Mouse (Mus musculus) forebrain, embryonic 10.5 days (tissue): ENCODE data around the gene Zfp609. TPM values are rescaled to one million over a fixed set of nuclear protein-coding genes. Genes with fewer than 3 reads are reported as not detected.
"Not testable (repeated sequence)": the region's sequence is repeated elsewhere in the genome, so short reads cannot be mapped to it uniquely, and the experiment has no call there.

Experiments used
- DNase-seq: peaks from one replicate; pipeline ENCODE4 v3.0.0-alpha.2; 2017; ENCODE audit warnings: low spot score; ENCODE audit errors: extremely low spot score
- H3K27ac ChIP-seq: fragments of 300-500 bp; sonication (generic); 2 replicates; pipeline ENCODE4 v1.5.1; 2016; ENCODE audit warnings: mild to moderate bottlenecking
- H3K27me3 ChIP-seq: fragments of 300-500 bp; sonication (generic); 2 replicates; pipeline ENCODE4 v1.6.1; 2016; ENCODE audit warnings: mild to moderate bottlenecking; ENCODE audit not compliant: poor library complexity, severe bottlenecking
- H3K36me3 ChIP-seq: fragments of 300-500 bp; sonication (generic); replicated peaks from 2 replicates; pipeline ENCODE4 v1.6.1; 2016; ENCODE audit warnings: mild to moderate bottlenecking, moderate library complexity
- H3K4me1 ChIP-seq: fragments of 300-500 bp; sonication (generic); 2 replicates; pipeline ENCODE4 v1.6.1; 2016
- H3K4me3 ChIP-seq: fragments of 300-500 bp; sonication (generic); 2 replicates; pipeline ENCODE4 v1.5.1; 2016; ENCODE audit warnings: mild to moderate bottlenecking, moderate library complexity
- H3K9me3 ChIP-seq: fragments of 300-500 bp; sonication (generic); 2 replicates; pipeline ENCODE4 v1.6.1; 2016; ENCODE audit warnings: mild to moderate bottlenecking, moderate library complexity
- WGBS: fragments of 180-500 bp; shearing (Covaris S2); methylation state at CpG from one replicate; pipeline ENCODE4 v1.1.7; 2016; 5-methylcytosine and 5-hydroxymethylcytosine counted together
- polyA plus RNA-seq: library from polyadenylated mRNA; unstranded; fragments of >200 nt; fragmentation: Nextera tagmentation; extraction: Ambion mirVana; gene quantifications from 2 replicates; pipeline ENCODE4 v1.2.1, GENCODE M21; 2016

Zfp609 gene
- polyA plus RNA-seq, 1 experiment from 2014 or later, result 8.2 TPM

GRCm38 (mm10) chr9:65799770-65800169 is 27.6 kb downstream of the Zfp609 start:
- Histone ChIP-seq H3K27me3 (no peaks in the 10 kb centered on the region), H3K9me3 (no peaks in the 10 kb centered on the region), H3K4me3 (no peak overlapping the region), H3K27ac (no peak overlapping the region), H3K36me3 (peaks cover 10% of the 10 kb centered on the region), H3K4me1 (peaks cover 14% of the 10 kb centered on the region)
- WGBS, result 79% methylated on average over 4 of the region's 4 CpGs
- DNase-seq, result no peak

GRCm38 (mm10) chr9:65795651-65796050 is 31.7 kb downstream of the Zfp609 start:
- Histone ChIP-seq H3K27ac (no peak overlapping the region), H3K4me1 (peaks cover 40% of the 10 kb centered on the region), H3K9me3 (no peaks in the 10 kb centered on the region), H3K4me3 (no peak overlapping the region), H3K36me3 (peaks cover 36% of the 10 kb centered on the region), H3K27me3 (no peaks in the 10 kb centered on the region)
- DNase-seq, result no peak
- 89% methylated on average over 2 of the region's 2 CpGs for WGBS

GRCm38 (mm10) chr9:65794313-65794712 is 33.1 kb downstream of the Zfp609 start:
- Histone ChIP-seq H3K9me3 (no peaks in the 10 kb centered on the region), H3K27ac (peak overlapping the region; percentile 3; the same call in 1 of the 2 replicates), H3K36me3 (peaks cover 47% of the 10 kb centered on the region), H3K4me1 (peaks cover 45% of the 10 kb centered on the region), H3K4me3 (no peak overlapping the region), H3K27me3 (no peaks in the 10 kb centered on the region)
- no peak for DNase-seq
- 64% methylated on average over 7 of the region's 7 CpGs for WGBS

GRCm38 (mm10) chr9:65793506-65793905 is 33.9 kb downstream of the Zfp609 start:
- H3K27me3 ChIP-seq, result no peaks in the 10 kb centered on the region
- H3K36me3 ChIP-seq, result peaks cover 55% of the 10 kb centered on the region
- peaks cover 45% of the 10 kb centered on the region for H3K4me1 ChIP-seq
- H3K4me3 ChIP-seq, result no peak overlapping the region
- 97% methylated on average over 3 of the region's 3 CpGs for WGBS
- DNase-seq, result no peak
- H3K27ac ChIP-seq, result no peak overlapping the region
- H3K9me3 ChIP-seq, result no peaks in the 10 kb centered on the region

- DNase-seq, result no peak
- Histone ChIP-seq H3K9me3 (no peaks in the 10 kb centered on the region), H3K4me1 (peaks cover 49% of the 10 kb centered on the region), H3K36me3 (peaks cover 58% of the 10 kb centered on the region), H3K4me3 (no peak overlapping the region), H3K27ac (no peak overlapping the region), H3K27me3 (no peaks in the 10 kb centered on the region)
- WGBS, result 84% methylated on average over 3 of the region's 3 CpGs
Measured at GRCm38 (mm10) chr9:65793086-65793485, 34.3 kb downstream of the Zfp609 start.

GRCm38 (mm10) chr9:65791846-65792245 is 35.5 kb downstream of the Zfp609 start:
- Histone ChIP-seq H3K27ac (no peak overlapping the region), H3K9me3 (no peaks in the 10 kb centered on the region), H3K4me1 (peaks cover 59% of the 10 kb centered on the region), H3K27me3 (no peaks in the 10 kb centered on the region), H3K36me3 (peaks cover 65% of the 10 kb centered on the region), H3K4me3 (no peak overlapping the region)
- DNase-seq, result no peak

- Histone ChIP-seq H3K27me3 (no peaks in the 10 kb centered on the region), H3K36me3 (peaks cover 65% of the 10 kb centered on the region), H3K9me3 (no peaks in the 10 kb centered on the region), H3K27ac (no peak overlapping the region), H3K4me1 (peaks cover 61% of the 10 kb centered on the region), H3K4me3 (no peak overlapping the region)
- no peak for DNase-seq
- WGBS, result 87% methylated on average over 4 of the region's 4 CpGs
Measured at GRCm38 (mm10) chr9:65791106-65791505, 36.3 kb downstream of the Zfp609 start.

GRCm38 (mm10) chr9:65789788-65790187 is 37.6 kb downstream of the Zfp609 start:
- Histone ChIP-seq H3K27ac (no peak overlapping the region), H3K4me1 (peaks cover 55% of the 10 kb centered on the region), H3K27me3 (no peaks in the 10 kb centered on the region), H3K4me3 (no peak overlapping the region), H3K9me3 (no peaks in the 10 kb centered on the region), H3K36me3 (peaks cover 57% of the 10 kb centered on the region)
- WGBS, result 94% methylated on average over 3 of the region's 3 CpGs
- no peak for DNase-seq

- WGBS, result 92% methylated on average over 4 of the region's 4 CpGs
Measured at GRCm38 (mm10) chr9:65788556-65788955, 38.8 kb downstream of the Zfp609 start.

GRCm38 (mm10) chr9:65787829-65788344 is 39.5 kb downstream of the Zfp609 start:
- Histone ChIP-seq H3K4me3 (no peak overlapping the region), H3K27ac (no peak overlapping the region), H3K9me3 (no peaks in the 10 kb centered on the region), H3K36me3 (peaks cover 40% of the 10 kb centered on the region), H3K27me3 (no peaks in the 10 kb centered on the region), H3K4me1 (peaks cover 54% of the 10 kb centered on the region)
- DNase-seq, result no peak
- WGBS, result 88% methylated on average over 4 of the region's 4 CpGs

More at GRCm38 (mm10) chr9:65788556-65788955, 38.8 kb downstream of the Zfp609 start:
- H3K4me3 ChIP-seq, result no peak overlapping the region
- no peak for DNase-seq
- H3K4me1 ChIP-seq, result peaks cover 50% of the 10 kb centered on the region
- H3K27me3 ChIP-seq, result no peaks in the 10 kb centered on the region
- peaks cover 45% of the 10 kb centered on the region for H3K36me3 ChIP-seq
- H3K27ac ChIP-seq, result no peak overlapping the region
- no peaks in the 10 kb centered on the region for H3K9me3 ChIP-seq

- Histone ChIP-seq H3K27ac (no peak overlapping the region), H3K9me3 (no peaks in the 10 kb centered on the region), H3K4me1 (peaks cover 53% of the 10 kb centered on the region), H3K36me3 (peaks cover 39% of the 10 kb centered on the region), H3K27me3 (no peaks in the 10 kb centered on the region), H3K4me3 (no peak overlapping the region)
- DNase-seq, result no peak
- WGBS, result 81% methylated on average over 8 of the region's 8 CpGs
Measured at GRCm38 (mm10) chr9:65786885-65787787, 40.2 kb downstream of the Zfp609 start.

- Histone ChIP-seq H3K4me3 (no peak overlapping the region), H3K4me1 (peaks cover 40% of the 10 kb centered on the region), H3K9me3 (no peaks in the 10 kb centered on the region), H3K27me3 (no peaks in the 10 kb centered on the region), H3K27ac (no peak overlapping the region), H3K36me3 (peaks cover 33% of the 10 kb centered on the region)
- no peak for DNase-seq
- 87% methylated on average over 4 of the region's 4 CpGs for WGBS
Measured at GRCm38 (mm10) chr9:65785772-65786368, 41.5 kb downstream of the Zfp609 start.

GRCm38 (mm10) chr9:65779619-65780018 is 47.7 kb downstream of the Zfp609 start:
- H3K9me3 ChIP-seq, DNase-seq, H3K4me3 ChIP-seq, H3K27me3 ChIP-seq, H3K27ac ChIP-seq: not testable (repeated sequence)
- 93% methylated on average over 3 of the region's 3 CpGs for WGBS
- Histone ChIP-seq H3K36me3 (peaks cover 12% of the 10 kb centered on the region), H3K4me1 (peaks cover 39% of the 10 kb centered on the region)
